Mouse (Mus musculus): Measurements from ENCODE around the gene Fdxr. TPM values are rescaled to one million over a fixed set of nuclear protein-coding genes. Genes with fewer than 3 reads are reported as not detected.
A peak's percentile ranks its signal among the peaks of the same experiment; 100 is the strongest.

Gene Fdxr
- polyA plus RNA-seq, 1 experiment from 2014 or later: 20.5 TPM

- Histone ChIP-seq H3K27me3 (no peaks in the 10 kb centered on the region), H3K36me3 (ENCODE audit: poor library complexity, severe bottlenecking) (no peaks in the 10 kb centered on the region), H3K4me2 (no peak overlapping the region), H3K4me1 (peaks cover 9% of the 10 kb centered on the region; the same call in 1 of the 2 replicates), H3K4me3 (no peak overlapping the region), H3K27ac (peak overlapping the region; percentile 36; the same call in 1 of the 2 replicates), H3K9ac (no peak overlapping the region), H3K9me3 (replicated peaks) (no peaks in the 10 kb centered on the region)
- WGBS: 79% methylated on average over 19 of the region's 19 CpGs
- ATAC-seq: no peak
Measured at GRCm38 (mm10) chr11:115286201-115286993, 9.5 kb upstream of the Fdxr start.

GRCm38 (mm10) chr11:115285282-115285681 lies 8.4 kb upstream of the Fdxr start:
- no peaks in the 10 kb centered on the region for H3K36me3 ChIP-seq (ENCODE audit: poor library complexity, severe bottlenecking)
- no peak overlapping the region for H3K4me3 ChIP-seq
- WGBS: 88% methylated on average over 4 of the region's 4 CpGs
- no peak overlapping the region for H3K9ac ChIP-seq
- ATAC-seq: no peak
- H3K9me3 ChIP-seq (replicated peaks): no peaks in the 10 kb centered on the region
- H3K4me2 ChIP-seq: no peak overlapping the region
- no peaks in the 10 kb centered on the region for H3K27me3 ChIP-seq
- H3K4me1 ChIP-seq: peaks cover 9% of the 10 kb centered on the region; the same call in 1 of the 2 replicates
- H3K27ac ChIP-seq: no peak overlapping the region

- Histone ChIP-seq H3K27me3 (no peaks in the 10 kb centered on the region), H3K9me3 (replicated peaks) (no peaks in the 10 kb centered on the region), H3K36me3 (ENCODE audit: poor library complexity, severe bottlenecking) (no peaks in the 10 kb centered on the region), H3K4me3 (no peak overlapping the region), H3K4me2 (no peak overlapping the region), H3K27ac (no peak overlapping the region), H3K4me1 (peaks cover 9% of the 10 kb centered on the region; the same call in 1 of the 2 replicates), H3K9ac (no peak overlapping the region)
- no peak for ATAC-seq
- WGBS: 89% methylated on average over 12 of the region's 12 CpGs
Measured at GRCm38 (mm10) chr11:115283891-115284620, 7.2 kb upstream of the Fdxr start.

- no peak overlapping the region for H3K4me2 ChIP-seq
Measured at GRCm38 (mm10) chr11:115283486-115283765, 6.6 kb upstream of the Fdxr start.

GRCm38 (mm10) chr11:115282723-115283485 lies 6.1 kb upstream of the Fdxr start:
- H3K9ac ChIP-seq: no peak overlapping the region
- H3K4me1 ChIP-seq: peaks cover 13% of the 10 kb centered on the region
- H3K4me2 ChIP-seq: no peak overlapping the region
- H3K9me3 ChIP-seq (replicated peaks): no peaks in the 10 kb centered on the region
- no peaks in the 10 kb centered on the region for H3K27me3 ChIP-seq
- ATAC-seq: no peak
- H3K4me3 ChIP-seq: no peak overlapping the region
- no peaks in the 10 kb centered on the region for H3K36me3 ChIP-seq (ENCODE audit: poor library complexity, severe bottlenecking)
- H3K27ac ChIP-seq: no peak overlapping the region
- WGBS: 85% methylated on average over 8 of the region's 8 CpGs

More at GRCm38 (mm10) chr11:115283486-115283765, 6.6 kb upstream of the Fdxr start:
- Histone ChIP-seq H3K27me3 (no peaks in the 10 kb centered on the region), H3K27ac (no peak overlapping the region), H3K4me1 (peaks cover 9% of the 10 kb centered on the region; the same call in 1 of the 2 replicates), H3K9me3 (replicated peaks) (no peaks in the 10 kb centered on the region), H3K9ac (no peak overlapping the region), H3K4me3 (no peak overlapping the region), H3K36me3 (ENCODE audit: poor library complexity, severe bottlenecking) (no peaks in the 10 kb centered on the region)
- no peak for ATAC-seq
- 69% methylated on average over 9 of the region's 9 CpGs for WGBS

GRCm38 (mm10) chr11:115282295-115282694 lies 5.4 kb upstream of the Fdxr start:
- WGBS: 81% methylated on average over 8 of the region's 8 CpGs
- no peak for ATAC-seq
- no peak overlapping the region for H3K27ac ChIP-seq

GRCm38 (mm10) chr11:115279726-115280125 lies 2.9 kb upstream of the Fdxr start:
- Histone ChIP-seq H3K36me3 (ENCODE audit: poor library complexity, severe bottlenecking) (no peaks in the 10 kb centered on the region), H3K4me2 (no peak overlapping the region), H3K27me3 (no peaks in the 10 kb centered on the region), H3K9ac (no peak overlapping the region), H3K9me3 (replicated peaks) (no peaks in the 10 kb centered on the region), H3K4me1 (peaks cover 26% of the 10 kb centered on the region), H3K4me3 (no peak overlapping the region), H3K27ac (no peak overlapping the region)
- 63% methylated on average over 1 of the region's 1 CpGs for WGBS
- ATAC-seq: no peak

More at GRCm38 (mm10) chr11:115282295-115282694, 5.4 kb upstream of the Fdxr start:
- Histone ChIP-seq H3K9me3 (replicated peaks) (no peaks in the 10 kb centered on the region), H3K4me1 (peaks cover 17% of the 10 kb centered on the region), H3K36me3 (ENCODE audit: poor library complexity, severe bottlenecking) (no peaks in the 10 kb centered on the region), H3K4me3 (no peak overlapping the region), H3K4me2 (no peak overlapping the region), H3K27me3 (no peaks in the 10 kb centered on the region), H3K9ac (no peak overlapping the region)

- Histone ChIP-seq H3K9ac (no peak overlapping the region), H3K27me3 (no peaks in the 10 kb centered on the region), H3K4me1 (peaks cover 26% of the 10 kb centered on the region), H3K27ac (no peak overlapping the region), H3K9me3 (replicated peaks) (no peaks in the 10 kb centered on the region), H3K4me2 (peak overlapping the region; percentile 71), H3K4me3 (no peak overlapping the region), H3K36me3 (ENCODE audit: poor library complexity, severe bottlenecking) (no peaks in the 10 kb centered on the region)
- no peak for ATAC-seq
- 75% methylated on average over 6 of the region's 6 CpGs for WGBS
Measured at GRCm38 (mm10) chr11:115278176-115278575, 1.3 kb upstream of the Fdxr start.

- 23% methylated on average over 7 of the region's 7 CpGs for WGBS
Measured at GRCm38 (mm10) chr11:115277604-115277975, 740 bp upstream of the Fdxr start.

GRCm38 (mm10) chr11:115275954-115276353 lies 896 bp downstream of the Fdxr start:
- WGBS: 66% methylated on average over 3 of the region's 3 CpGs
- peak overlapping the region; percentile 83 for H3K4me2 ChIP-seq
- H3K27ac ChIP-seq: peak overlapping the region; percentile 86; the same call in 1 of the 2 replicates
- H3K4me3 ChIP-seq: peak overlapping the region; percentile 67
- no peaks in the 10 kb centered on the region for H3K9me3 ChIP-seq (replicated peaks)
- peak overlapping the region; percentile 80 for H3K9ac ChIP-seq
- ATAC-seq: no peak
- no peaks in the 10 kb centered on the region for H3K27me3 ChIP-seq
- peaks cover 26% of the 10 kb centered on the region for H3K4me1 ChIP-seq
- 0 out of 2 replicates have a peak, but pooled peaks cover 7% of the 10 kb centered on the region for H3K36me3 ChIP-seq (ENCODE audit: poor library complexity, severe bottlenecking)

More at GRCm38 (mm10) chr11:115277604-115277975, 740 bp upstream of the Fdxr start:
- ATAC-seq: no peak
- H3K4me3 ChIP-seq: peak overlapping the region; percentile 67
- H3K4me1 ChIP-seq: peaks cover 26% of the 10 kb centered on the region
- H3K27me3 ChIP-seq: no peaks in the 10 kb centered on the region
- no peaks in the 10 kb centered on the region for H3K9me3 ChIP-seq (replicated peaks)
- no peaks in the 10 kb centered on the region for H3K36me3 ChIP-seq (ENCODE audit: poor library complexity, severe bottlenecking)
- peak overlapping the region; percentile 66 for H3K9ac ChIP-seq
- peak overlapping the region; percentile 71 for H3K4me2 ChIP-seq
- H3K27ac ChIP-seq: peak overlapping the region; percentile 72

- Histone ChIP-seq H3K27me3 (no peaks in the 10 kb centered on the region), H3K4me2 (peak overlapping the region; percentile 83), H3K9me3 (replicated peaks) (no peaks in the 10 kb centered on the region), H3K4me3 (peak overlapping the region; percentile 67; the same call in 1 of the 2 replicates), H3K27ac (no peak overlapping the region), H3K4me1 (peaks cover 26% of the 10 kb centered on the region), H3K9ac (0 out of 2 replicates have a peak overlapping the region, but pooled peaks have one; percentile 80), H3K36me3 (ENCODE audit: poor library complexity, severe bottlenecking) (0 out of 2 replicates have a peak, but pooled peaks cover 7% of the 10 kb centered on the region)
- 86% methylated on average over 6 of the region's 6 CpGs for WGBS
- no peak for ATAC-seq
Measured at GRCm38 (mm10) chr11:115275509-115275908, 1.3 kb downstream of the Fdxr start.

Data from forebrain, embryonic 13.5 days (tissue).